Mouse (Mus musculus): ENCODE results near the gene Arhgap6. TPM values are rescaled to one million over a fixed set of nuclear protein-coding genes. Genes with fewer than 3 reads are reported as not detected.

The Arhgap6 gene
- polyA plus RNA-seq, 1 experiment from 2014 or later, result 0.46 TPM

DNA sequence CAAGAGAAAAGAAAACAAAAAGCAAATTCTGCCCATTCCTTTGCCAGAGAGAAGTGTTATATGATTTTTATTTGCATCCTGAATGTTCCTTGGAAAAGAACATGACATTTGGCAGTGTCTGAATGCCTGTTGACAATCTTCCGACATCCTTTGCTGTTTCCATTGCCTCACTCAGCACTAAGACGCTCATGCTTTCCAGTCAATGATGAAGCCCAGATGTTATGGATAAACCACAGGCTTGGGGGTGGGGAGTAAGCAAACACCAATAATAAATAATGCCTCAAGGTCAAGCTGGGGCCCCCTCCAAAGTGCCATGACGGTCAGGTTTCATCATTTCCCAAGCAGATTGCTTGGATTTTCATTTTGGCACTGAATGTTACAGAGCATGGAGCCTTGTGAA lies 109.2 kb downstream of the Arhgap6 start:
- Histone ChIP-seq H3K27me3 (no peaks in the 10 kb centered on the region), H3K4me1 (no peaks in the 10 kb centered on the region), H3K4me3 (no peak overlapping the region), H3K36me3 (ENCODE audit: poor library complexity, severe bottlenecking) (no peaks in the 10 kb centered on the region), H3K4me2 (no peak overlapping the region), H3K9ac (no peak overlapping the region), H3K27ac (no peak overlapping the region), H3K9me3 (replicated peaks) (no peaks in the 10 kb centered on the region)
- WGBS, result 88% methylated on average over 3 of the region's 3 CpGs
- ATAC-seq, result no peak

DNA sequence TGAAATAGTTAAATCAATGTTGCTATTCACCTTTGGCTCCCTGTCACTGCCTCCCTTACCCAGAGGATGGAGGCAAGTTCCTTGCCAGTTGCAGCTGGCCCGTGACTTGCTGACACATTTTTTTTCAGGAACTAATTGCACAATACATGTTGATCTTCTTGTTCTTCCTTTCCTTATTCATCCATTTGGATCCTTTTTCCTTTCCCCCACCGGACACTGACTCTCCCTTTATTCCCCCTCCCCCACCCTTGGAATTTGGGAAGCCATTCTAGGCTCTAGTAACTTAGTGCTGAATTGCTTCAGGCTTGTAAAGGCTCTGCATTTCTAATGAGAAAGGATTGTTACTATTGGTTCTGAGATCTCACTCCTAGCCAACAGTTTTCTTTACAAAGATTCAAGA lies 112.7 kb downstream of the Arhgap6 start:
- ATAC-seq, result no peak
- Histone ChIP-seq H3K9ac (no peak overlapping the region), H3K27me3 (no peaks in the 10 kb centered on the region), H3K4me2 (no peak overlapping the region), H3K9me3 (replicated peaks) (no peaks in the 10 kb centered on the region), H3K4me3 (no peak overlapping the region), H3K27ac (no peak overlapping the region), H3K4me1 (no peaks in the 10 kb centered on the region), H3K36me3 (ENCODE audit: poor library complexity, severe bottlenecking) (no peaks in the 10 kb centered on the region)
- WGBS, result 47% methylated on average over 2 of the region's 2 CpGs

DNA sequence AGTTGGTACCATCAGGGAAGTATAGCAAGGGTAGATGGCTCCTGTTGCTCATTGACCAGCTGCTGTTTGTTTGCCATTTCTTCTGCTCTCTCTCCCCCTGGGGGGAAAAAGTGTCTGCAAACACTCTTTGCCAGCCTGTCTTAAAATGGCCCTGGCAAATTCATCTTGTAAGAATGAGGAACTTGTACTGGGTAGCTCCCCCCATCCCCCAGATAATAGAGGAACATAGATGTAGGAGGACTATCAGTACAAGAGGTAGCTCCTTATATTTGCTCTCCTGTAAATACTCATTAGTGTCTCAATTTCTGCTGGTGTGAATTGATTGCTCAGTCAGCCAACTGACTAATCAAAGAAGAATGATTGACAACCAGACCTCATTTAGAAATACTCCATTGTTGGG lies 118.6 kb downstream of the Arhgap6 start:
- Histone ChIP-seq H3K4me2 (no peak overlapping the region), H3K4me1 (no peaks in the 10 kb centered on the region), H3K9me3 (replicated peaks) (no peaks in the 10 kb centered on the region), H3K9ac (no peak overlapping the region), H3K27me3 (no peaks in the 10 kb centered on the region; the same call in 1 of the 2 replicates), H3K27ac (no peak overlapping the region), H3K36me3 (ENCODE audit: poor library complexity, severe bottlenecking) (no peaks in the 10 kb centered on the region), H3K4me3 (no peak overlapping the region)
- no peak for ATAC-seq

DNA sequence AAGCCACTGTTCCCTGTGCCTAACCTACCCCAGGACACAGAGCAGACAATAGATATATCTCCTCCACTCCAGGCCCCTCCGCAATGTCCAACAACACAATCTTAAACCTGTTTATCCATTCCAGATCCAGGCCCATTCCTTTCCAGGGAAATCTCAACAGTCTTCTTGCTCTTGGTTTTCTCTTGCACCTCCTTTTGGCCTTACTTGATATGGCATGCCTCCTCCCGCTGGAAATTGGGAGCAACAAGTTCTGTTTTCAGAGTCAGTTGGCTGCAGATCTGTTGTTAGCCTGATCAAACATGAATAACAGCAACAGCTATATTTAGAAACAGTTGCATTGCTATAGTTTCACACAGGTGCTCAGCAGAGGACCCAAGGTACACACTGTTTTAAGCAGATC lies 126.0 kb downstream of the Arhgap6 start:
- ATAC-seq, result no peak

DNA sequence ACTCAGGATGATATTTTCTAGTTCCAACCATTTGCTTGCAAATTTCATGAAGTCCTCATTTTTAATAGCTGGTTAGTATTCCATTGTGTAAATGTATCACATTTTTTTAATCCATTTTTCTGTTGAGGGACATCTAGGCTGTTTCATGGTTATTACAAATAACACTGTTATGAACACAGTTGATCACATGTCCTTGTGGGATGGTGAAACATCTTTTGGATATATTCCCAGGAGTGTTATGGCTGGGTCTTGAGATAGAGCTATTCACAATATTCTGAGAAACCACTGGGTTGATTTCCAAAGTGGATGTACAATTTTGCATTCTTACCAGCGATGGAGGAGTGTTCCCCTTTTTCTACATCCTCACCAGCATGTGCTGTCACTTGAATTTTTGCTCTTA lies 137.5 kb downstream of the Arhgap6 start:
- no peak for ATAC-seq
- 62% methylated on average over 1 of the region's 1 CpGs for WGBS
- no peaks in the 10 kb centered on the region for H3K4me1 ChIP-seq
- H3K4me2 ChIP-seq, result no peak overlapping the region
- H3K36me3 ChIP-seq (ENCODE audit: poor library complexity, severe bottlenecking), result no peaks in the 10 kb centered on the region
- no peak overlapping the region for H3K27ac ChIP-seq
- no peak overlapping the region for H3K9ac ChIP-seq
- H3K9me3 ChIP-seq (replicated peaks), result no peaks in the 10 kb centered on the region
- H3K27me3 ChIP-seq, result no peaks in the 10 kb centered on the region
- no peak overlapping the region for H3K4me3 ChIP-seq

More for the DNA sequence above, 126.0 kb downstream of the Arhgap6 start:
- no peak overlapping the region for H3K9ac ChIP-seq
- H3K4me1 ChIP-seq, result no peaks in the 10 kb centered on the region
- H3K4me3 ChIP-seq, result no peak overlapping the region
- no peaks in the 10 kb centered on the region for H3K36me3 ChIP-seq (ENCODE audit: poor library complexity, severe bottlenecking)
- no peak overlapping the region for H3K4me2 ChIP-seq
- WGBS, result 77% methylated on average over 2 of the region's 2 CpGs
- no peaks in the 10 kb centered on the region for H3K27me3 ChIP-seq
- H3K9me3 ChIP-seq (replicated peaks), result no peaks in the 10 kb centered on the region
- no peak overlapping the region for H3K27ac ChIP-seq

DNA sequence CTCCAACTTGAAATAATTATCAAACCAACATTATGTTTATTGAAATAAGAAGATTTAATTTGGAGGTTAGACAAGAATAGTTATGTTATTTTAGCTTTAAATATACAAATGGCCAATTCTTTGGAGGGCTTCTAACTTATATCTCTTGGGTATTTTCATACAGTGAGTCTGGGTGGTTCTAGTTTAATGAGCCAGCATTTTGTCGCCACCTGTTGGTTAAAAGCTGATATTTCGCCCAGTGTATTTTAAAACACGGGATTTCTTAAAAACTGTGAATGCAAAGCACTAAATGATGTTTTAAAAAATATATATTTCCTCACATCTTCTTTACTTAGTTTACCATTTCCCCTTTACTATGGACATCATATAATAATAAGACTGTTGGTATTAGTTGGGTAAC lies 140.5 kb downstream of the Arhgap6 start:
- Histone ChIP-seq H3K9me3 (replicated peaks) (no peaks in the 10 kb centered on the region), H3K4me1 (no peaks in the 10 kb centered on the region), H3K27ac (no peak overlapping the region), H3K4me3 (no peak overlapping the region), H3K36me3 (ENCODE audit: poor library complexity, severe bottlenecking) (no peaks in the 10 kb centered on the region), H3K4me2 (no peak overlapping the region), H3K9ac (no peak overlapping the region), H3K27me3 (0 out of 2 replicates have a peak, but pooled peaks cover 1% of the 10 kb centered on the region)
- 6% methylated on average over 3 of the region's 3 CpGs for WGBS
- ATAC-seq, result peak; percentile 63; the same call in 1 of the 2 replicates

DNA sequence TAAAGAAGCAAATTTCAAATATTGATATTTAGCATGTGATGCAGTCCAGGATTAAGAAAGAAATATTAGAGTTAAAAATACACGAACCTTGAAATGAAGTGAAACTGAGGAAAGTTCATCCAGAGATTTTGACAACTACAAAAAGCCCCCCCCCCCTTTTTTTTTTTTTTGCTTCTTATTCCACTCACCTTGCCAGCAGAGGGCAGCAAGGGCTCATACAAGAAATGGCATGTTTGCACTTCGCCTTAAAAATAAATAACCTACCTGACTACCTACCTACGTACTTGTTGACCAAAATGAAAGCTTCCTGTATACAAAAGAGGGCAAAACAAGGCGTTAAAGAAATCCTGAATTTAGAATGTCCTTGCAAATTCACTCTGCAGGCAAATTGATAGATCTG lies 143.0 kb downstream of the Arhgap6 start:
- Histone ChIP-seq H3K4me2 (no peak overlapping the region), H3K27ac (no peak overlapping the region), H3K27me3 (peaks cover 10% of the 10 kb centered on the region; the same call in 1 of the 2 replicates), H3K4me3 (no peak overlapping the region), H3K9ac (no peak overlapping the region), H3K9me3 (replicated peaks) (no peaks in the 10 kb centered on the region), H3K4me1 (no peaks in the 10 kb centered on the region), H3K36me3 (ENCODE audit: poor library complexity, severe bottlenecking) (no peaks in the 10 kb centered on the region)
- no peak for ATAC-seq
- WGBS, result 61% methylated on average over 4 of the region's 4 CpGs

DNA sequence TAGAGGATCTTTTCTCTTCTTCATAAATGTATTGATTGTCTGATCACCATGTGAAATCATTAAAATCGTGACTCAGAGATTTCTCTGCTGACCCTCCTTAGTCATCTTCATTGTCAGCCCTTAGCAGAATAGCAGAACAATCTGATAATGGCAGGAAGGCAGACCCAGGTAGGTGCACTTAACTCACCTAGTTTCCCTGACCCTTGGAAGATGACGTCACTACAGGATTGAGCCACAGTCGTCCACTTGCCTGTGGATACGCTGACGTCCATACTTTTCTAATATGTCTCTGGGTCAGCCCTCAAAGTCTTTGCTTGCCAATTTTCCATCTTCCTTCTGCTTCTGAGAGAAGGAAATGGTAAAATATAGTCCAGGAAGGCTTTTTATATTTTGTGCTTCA lies 146.8 kb downstream of the Arhgap6 start:
- Histone ChIP-seq H3K27ac (no peak overlapping the region), H3K9ac (no peak overlapping the region), H3K4me1 (no peaks in the 10 kb centered on the region), H3K27me3 (peaks cover 10% of the 10 kb centered on the region; the same call in 1 of the 2 replicates), H3K4me3 (no peak overlapping the region), H3K9me3 (replicated peaks) (no peaks in the 10 kb centered on the region), H3K4me2 (no peak overlapping the region), H3K36me3 (ENCODE audit: poor library complexity, severe bottlenecking) (no peaks in the 10 kb centered on the region)
- ATAC-seq, result no peak
- WGBS, result 80% methylated on average over 5 of the region's 5 CpGs

DNA sequence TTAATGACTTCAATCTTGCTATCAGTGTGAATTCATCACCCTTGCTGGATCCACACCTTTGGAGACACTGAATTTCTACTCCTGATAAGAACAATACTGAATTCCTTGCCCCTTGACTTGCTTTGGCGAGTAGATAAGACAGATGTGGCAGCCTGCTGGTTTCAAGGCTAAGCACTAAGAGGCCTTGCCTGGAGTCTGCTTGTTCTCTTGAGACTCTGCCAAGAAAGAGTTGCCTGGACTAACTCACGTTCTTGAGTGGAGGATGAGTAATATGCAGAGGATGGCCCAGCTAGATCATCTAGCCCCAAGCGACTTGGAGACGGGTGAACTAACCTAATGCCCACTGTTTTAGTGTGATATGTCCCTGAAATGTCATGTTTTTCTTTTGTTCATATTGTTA lies 148.3 kb downstream of the Arhgap6 start:
- Histone ChIP-seq H3K27me3 (peaks cover 10% of the 10 kb centered on the region; the same call in 1 of the 2 replicates), H3K9me3 (replicated peaks) (no peaks in the 10 kb centered on the region), H3K9ac (no peak overlapping the region), H3K4me2 (no peak overlapping the region), H3K27ac (no peak overlapping the region), H3K36me3 (ENCODE audit: poor library complexity, severe bottlenecking) (no peaks in the 10 kb centered on the region), H3K4me1 (no peaks in the 10 kb centered on the region), H3K4me3 (no peak overlapping the region)
- no peak for ATAC-seq
- 81% methylated on average over 4 of the region's 4 CpGs for WGBS

DNA sequence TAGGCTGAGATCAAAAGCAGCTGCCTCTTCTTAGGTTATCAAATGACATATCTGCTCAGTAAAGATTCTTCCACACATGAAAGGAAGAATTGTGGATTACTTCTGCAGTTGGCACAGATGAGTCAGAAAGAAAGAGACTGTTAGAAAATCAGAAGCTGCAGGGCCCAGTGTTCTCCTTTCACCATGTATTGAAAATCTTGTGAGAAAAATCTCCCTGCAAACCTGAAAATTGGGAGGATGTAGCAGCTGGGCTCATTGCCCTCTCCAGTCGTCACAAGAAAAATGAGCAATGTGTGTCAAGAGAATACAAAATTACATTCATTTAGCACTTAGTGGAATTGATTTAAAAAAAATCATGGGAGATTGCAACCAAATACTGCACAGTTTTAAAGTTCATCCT lies 180.5 kb downstream of the Arhgap6 start:
- Histone ChIP-seq H3K4me2 (no peak overlapping the region), H3K4me3 (no peak overlapping the region), H3K9me3 (replicated peaks) (no peaks in the 10 kb centered on the region), H3K36me3 (ENCODE audit: poor library complexity, severe bottlenecking) (no peaks in the 10 kb centered on the region), H3K27ac (no peak overlapping the region), H3K9ac (no peak overlapping the region), H3K27me3 (no peaks in the 10 kb centered on the region), H3K4me1 (no peaks in the 10 kb centered on the region)
- 67% methylated on average over 1 of the region's 1 CpGs for WGBS
- ATAC-seq, result no peak

DNA sequence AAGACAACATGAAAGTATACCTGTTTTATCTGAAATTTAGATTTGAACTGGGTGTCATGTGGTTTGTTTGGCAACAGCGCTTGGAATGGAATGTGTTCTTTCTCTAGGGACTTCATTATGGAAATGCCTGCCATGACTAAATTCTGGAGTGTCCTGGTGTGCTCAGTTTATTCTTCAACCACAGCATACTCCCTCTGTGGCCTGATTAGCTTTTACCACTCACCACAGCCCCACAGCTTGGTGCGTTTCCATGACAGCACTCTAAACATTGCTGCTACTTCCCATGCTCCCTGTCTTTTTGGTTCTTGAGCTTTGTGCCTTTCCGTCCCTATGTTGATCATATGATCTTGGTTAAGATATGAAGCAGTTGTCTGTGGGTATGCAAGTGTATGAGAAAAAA lies 182.9 kb downstream of the Arhgap6 start:
- H3K27me3 ChIP-seq, result no peaks in the 10 kb centered on the region; the same call in 1 of the 2 replicates
- no peaks in the 10 kb centered on the region for H3K9me3 ChIP-seq (replicated peaks)
- H3K36me3 ChIP-seq (ENCODE audit: poor library complexity, severe bottlenecking), result no peaks in the 10 kb centered on the region
- no peak overlapping the region for H3K4me3 ChIP-seq
- H3K9ac ChIP-seq, result no peak overlapping the region
- no peak for ATAC-seq
- H3K27ac ChIP-seq, result no peak overlapping the region
- WGBS, result 66% methylated on average over 3 of the region's 3 CpGs
- H3K4me2 ChIP-seq, result no peak overlapping the region
- H3K4me1 ChIP-seq, result no peaks in the 10 kb centered on the region

DNA sequence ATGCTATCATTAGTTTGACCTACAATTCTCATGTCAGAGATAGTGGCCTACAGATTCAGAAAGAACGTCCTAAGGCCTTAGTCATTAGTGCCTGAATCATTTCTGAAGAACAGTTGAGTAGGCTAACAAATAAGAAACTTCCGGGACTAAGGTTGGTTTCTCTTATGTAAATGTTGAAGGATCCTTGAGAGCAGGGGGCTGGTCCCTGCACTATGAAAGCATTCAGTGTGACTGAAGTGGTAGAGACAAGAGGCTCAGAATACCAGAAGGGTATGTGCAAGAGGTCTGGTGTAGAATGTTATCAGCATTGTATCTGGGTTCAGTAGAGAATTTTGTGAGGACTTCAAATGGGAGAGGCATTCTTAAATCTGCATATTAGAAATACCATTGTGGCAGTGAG lies 185.5 kb downstream of the Arhgap6 start:
- no peak for ATAC-seq
- Histone ChIP-seq H3K4me3 (no peak overlapping the region), H3K4me1 (no peaks in the 10 kb centered on the region), H3K27ac (no peak overlapping the region), H3K9ac (no peak overlapping the region), H3K9me3 (replicated peaks) (no peaks in the 10 kb centered on the region), H3K4me2 (no peak overlapping the region), H3K27me3 (no peaks in the 10 kb centered on the region; the same call in 1 of the 2 replicates), H3K36me3 (ENCODE audit: poor library complexity, severe bottlenecking) (no peaks in the 10 kb centered on the region)
- WGBS, result 74% methylated on average over 2 of the region's 2 CpGs

DNA sequence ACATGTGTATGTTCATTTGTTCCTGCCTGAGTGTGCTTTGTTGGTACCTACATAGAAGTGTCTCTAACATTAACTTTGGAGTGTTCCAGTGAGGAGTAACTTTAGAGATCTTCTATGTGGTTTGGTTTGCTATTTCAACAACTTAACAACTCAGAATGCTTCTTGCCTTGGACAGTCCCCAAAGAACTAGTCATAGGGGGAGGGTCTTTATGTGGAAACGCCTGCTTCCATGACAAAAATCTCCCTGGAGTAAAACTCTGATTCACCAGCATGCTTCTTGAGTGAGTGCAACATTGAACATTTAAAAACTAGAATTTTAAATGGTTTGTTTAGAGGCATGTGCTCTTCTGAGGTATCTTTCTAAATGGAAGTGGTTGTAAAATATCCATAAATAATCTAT lies 212.2 kb downstream of the Arhgap6 start:
- peaks cover 2% of the 10 kb centered on the region; the same call in 1 of the 2 replicates for H3K27me3 ChIP-seq
- H3K4me2 ChIP-seq, result no peak overlapping the region
- H3K9ac ChIP-seq, result no peak overlapping the region
- no peak for ATAC-seq
- no peaks in the 10 kb centered on the region for H3K4me1 ChIP-seq
- 77% methylated on average over 1 of the region's 1 CpGs for WGBS
- no peak overlapping the region for H3K27ac ChIP-seq
- H3K9me3 ChIP-seq (replicated peaks), result no peaks in the 10 kb centered on the region
- no peak overlapping the region for H3K4me3 ChIP-seq
- no peaks in the 10 kb centered on the region for H3K36me3 ChIP-seq (ENCODE audit: poor library complexity, severe bottlenecking)

All from forebrain, embryonic 13.5 days (tissue).